Mouse (Mus musculus): ENCODE measurements around the gene Tmsb15a. TPM values are rescaled to one million over a fixed set of nuclear protein-coding genes. Genes with fewer than 3 reads are reported as not detected.

Gene Tmsb15a
- polyA plus RNA-seq, 1 experiment from 2014 or later: not detected

- WGBS: 81% methylated on average over 3 of the region's 3 CpGs
- Histone ChIP-seq H3K4me3 (no peak overlapping the region), H3K36me3 (no peaks in the 10 kb centered on the region), H3K27ac (no peak overlapping the region), H3K9me3 (replicated peaks) (no peaks in the 10 kb centered on the region), H3K4me1 (no peaks in the 10 kb centered on the region), H3K27me3 (ENCODE audit: low read depth, poor library complexity, severe bottlenecking) (peaks cover 94% of the 10 kb centered on the region)
- no peak for DNase-seq (ENCODE audit: low spot score)
Observed at GRCm38 (mm10) chrX:135687802-135688201, 37.3 kb downstream of the Tmsb15a start.

GRCm38 (mm10) chrX:135681858-135682257, 43.2 kb downstream of the Tmsb15a start:
- 75% methylated on average over 2 of the region's 2 CpGs for WGBS
- no peak for DNase-seq (ENCODE audit: low spot score)
- Histone ChIP-seq H3K4me1 (no peaks in the 10 kb centered on the region), H3K36me3 (no peaks in the 10 kb centered on the region), H3K27ac (no peak overlapping the region), H3K27me3 (ENCODE audit: low read depth, poor library complexity, severe bottlenecking) (peaks cover 94% of the 10 kb centered on the region), H3K4me3 (no peak overlapping the region), H3K9me3 (replicated peaks) (no peaks in the 10 kb centered on the region)

Small RNA genes lying within 50 kb of the gene (microRNA-seq; reads per million reads assigned to microRNA genes)
- not detected for gene Mir7646

Other genes with a start within 250 kb of the Tmsb15a start
- gene AV320801, start 230.7 kb downstream of the Tmsb15a start, polyA plus RNA-seq (2016; fragmentation: Nextera tagmentation; extraction: Ambion mirVana): not detected in 2 replicates
- gene Nxf7, start 126.5 kb downstream of the Tmsb15a start, polyA plus RNA-seq (2016; fragmentation: Nextera tagmentation; extraction: Ambion mirVana): not detected in 2 replicates
- not detected in 2 replicates for gene Prame, start 97.6 kb downstream of the Tmsb15a start, polyA plus RNA-seq (2016; fragmentation: Nextera tagmentation; extraction: Ambion mirVana)
- gene Tcp11x2, start 31.5 kb downstream of the Tmsb15a start, polyA plus RNA-seq (2016; fragmentation: Nextera tagmentation; extraction: Ambion mirVana): 0.08 TPM in 1 of 2 replicates, not detected in the other
- 11.5 and 12.8 TPM in 2 replicates for gene Armcx5, start 17.5 kb upstream of the Tmsb15a start, polyA plus RNA-seq (2016; fragmentation: Nextera tagmentation; extraction: Ambion mirVana)
- 41.7 and 55.8 TPM in 2 replicates for gene Gprasp1, start 17.5 kb upstream of the Tmsb15a start, polyA plus RNA-seq (2016; fragmentation: Nextera tagmentation; extraction: Ambion mirVana)
- gene Bhlhb9, start 72.3 kb upstream of the Tmsb15a start, polyA plus RNA-seq (2016; fragmentation: Nextera tagmentation; extraction: Ambion mirVana): 48.5 and 57.1 TPM in 2 replicates
- gene Gprasp2, start 113.8 kb upstream of the Tmsb15a start, polyA plus RNA-seq (2016; fragmentation: Nextera tagmentation; extraction: Ambion mirVana): 21.0 and 32.5 TPM in 2 replicates